Mouse (Mus musculus) heart, embryonic 14.5 days (tissue): ENCODE data around the gene Lhfpl2. TPM values are rescaled to one million over a fixed set of nuclear protein-coding genes. Genes with fewer than 3 reads are reported as not detected.

Experiments
- ATAC-seq: fragments of 200-750 bp; cut with Nextera tagmentation; 2 replicates; pipeline ENCODE4 v1.8.0; 2017; ENCODE audit warnings: low read depth, moderate TSS enrichment; ENCODE audit not compliant: insufficient number of reproducible peaks, insufficient read depth, low FRiP score
- H3K27ac ChIP-seq, 2 experiments: fragments of 200-500 bp in 1 of 2; fragments of 300-500 bp in 1 of 2; sonication (generic) in 1 of 2; replicated peaks in 1 of 2; 2 replicates each; pipeline ENCODE4 v1.5.1; 2012 to 2014; ENCODE audit warnings: low read depth in 2 of 2, low read length in 2 of 2, control low read depth in 1 of 2, mild to moderate bottlenecking in 1 of 2, mixed read lengths in 1 of 2; ENCODE audit not compliant: control insufficient read depth in 1 of 2, insufficient read depth in 1 of 2
- H3K27me3 ChIP-seq: fragments of 300-500 bp; sonication (generic); 2 replicates; pipeline ENCODE4 v1.6.1; 2014; ENCODE audit warnings: mild to moderate bottlenecking, low read length, control low read depth; ENCODE audit not compliant: control insufficient read depth, insufficient read depth
- H3K36me3 ChIP-seq: fragments of 300-500 bp; sonication (generic); 2 replicates; pipeline ENCODE4 v1.6.1; 2014; ENCODE audit warnings: mild to moderate bottlenecking, control low read depth, low read length, mixed read lengths; ENCODE audit not compliant: control insufficient read depth, insufficient read depth
- H3K4me1 ChIP-seq, 2 experiments: fragments of 200-500 bp in 1 of 2; fragments of 300-500 bp in 1 of 2; sonication (generic) in 1 of 2; 2 replicates each; pipeline ENCODE4 v1.6.1; 2012 to 2014; ENCODE audit warnings: low read length in 2 of 2, control low read depth in 1 of 2, mixed read lengths in 1 of 2; ENCODE audit not compliant: control insufficient read depth in 2 of 2, insufficient read depth in 2 of 2
- H3K4me2 ChIP-seq: fragments of 300-500 bp; sonication (generic); 2 replicates; pipeline ENCODE4 v1.6.1; 2014; ENCODE audit warnings: mild to moderate bottlenecking, low read length
- H3K4me3 ChIP-seq, 2 experiments: fragments of 200-500 bp in 1 of 2; fragments of 300-500 bp in 1 of 2; sonication (generic) in 1 of 2; 2 replicates each; pipeline ENCODE4 v1.5.1; 2012 to 2014; ENCODE audit warnings: low read length in 2 of 2, mild to moderate bottlenecking in 2 of 2, control low read depth in 1 of 2, low read depth in 1 of 2, moderate library complexity in 1 of 2; ENCODE audit not compliant: control insufficient read depth in 1 of 2, insufficient read depth in 1 of 2
- H3K9ac ChIP-seq: fragments of 300-500 bp; sonication (generic); 2 replicates; pipeline ENCODE4 v1.6.1; 2014; ENCODE audit warnings: mild to moderate bottlenecking, low read length
- H3K9me3 ChIP-seq: fragments of 300-500 bp; sonication (generic); 2 replicates; pipeline ENCODE4 v1.6.1; 2016; ENCODE audit warnings: low read length, control low read depth; ENCODE audit not compliant: control insufficient read depth
- WGBS: fragments of 180-500 bp; shearing (Covaris S2); extraction: QIAGEN DNeasy Blood & Tissue Kit; methylation state at CpG from one replicate; pipeline ENCODE4 v1.1.7; 2014; 5-methylcytosine and 5-hydroxymethylcytosine counted together
- polyA plus RNA-seq: library from polyadenylated mRNA; unstranded; fragments of >200 nt; fragmentation: Nextera tagmentation; extraction: Ambion mirVana; gene quantifications from 2 replicates; pipeline ENCODE4 v1.2.1, GENCODE M21; 2014

Gene Lhfpl2
- polyA plus RNA-seq, 1 experiment from 2014 or later: 21.8 TPM

GRCm38 (mm10) chr13:94117522-94117921, 59.9 kb downstream of the Lhfpl2 start:
- H3K4me2 ChIP-seq: no peak overlapping the region
- H3K9ac ChIP-seq: no peak overlapping the region
- peaks cover 7 to 18% of the 10 kb centered on the region in 2 experiments for H3K4me1 ChIP-seq
- 96% methylated on average over 10 of the region's 10 CpGs for WGBS
- H3K4me3 ChIP-seq: no peak overlapping the region
- peaks cover 11% of the 10 kb centered on the region; the same call in 1 of the 2 replicates for H3K9me3 ChIP-seq
- no peak overlapping the region for H3K27ac ChIP-seq
- ATAC-seq: no peak
- H3K27me3 ChIP-seq: no peaks in the 10 kb centered on the region
- H3K36me3 ChIP-seq: peaks cover 13% of the 10 kb centered on the region

GRCm38 (mm10) chr13:94118091-94118490, 60.5 kb downstream of the Lhfpl2 start:
- Histone ChIP-seq H3K9ac (no peak overlapping the region), H3K9me3 (peaks cover 11% of the 10 kb centered on the region; the same call in 1 of the 2 replicates), H3K36me3 (peaks cover 13% of the 10 kb centered on the region), H3K27me3 (no peaks in the 10 kb centered on the region), H3K4me3 (no peak overlapping the region), H3K4me1 (peaks cover 7 to 18% of the 10 kb centered on the region in 2 experiments), H3K4me2 (no peak overlapping the region), H3K27ac (no peak overlapping the region)
- no peak for ATAC-seq
- WGBS: 100% methylated on average over 1 of the region's 1 CpGs

- no peak overlapping the region for H3K9ac ChIP-seq
- H3K36me3 ChIP-seq: peaks cover 13% of the 10 kb centered on the region
- 14% methylated on average over 5 of the region's 5 CpGs for WGBS
- H3K4me1 ChIP-seq: peaks cover 7 to 18% of the 10 kb centered on the region in 2 experiments
- H3K27me3 ChIP-seq: no peaks in the 10 kb centered on the region
- no peak overlapping the region for H3K4me3 ChIP-seq
- H3K4me2 ChIP-seq: no peak overlapping the region
- H3K27ac ChIP-seq: peak overlapping the region; percentile 68 to 76
- ATAC-seq: no peak
- H3K9me3 ChIP-seq: peaks cover 11% of the 10 kb centered on the region
Observed at GRCm38 (mm10) chr13:94119309-94119708, 61.7 kb downstream of the Lhfpl2 start.

- Histone ChIP-seq H3K36me3 (peaks cover 13% of the 10 kb centered on the region), H3K4me1 (peaks cover 0 to 2% of the 10 kb centered on the region in 2 experiments; a peak in 2 of 4 replicates), H3K27ac (no peak overlapping the region), H3K4me2 (no peak overlapping the region), H3K27me3 (no peaks in the 10 kb centered on the region), H3K9me3 (peaks cover 9% of the 10 kb centered on the region), H3K4me3 (no peak overlapping the region), H3K9ac (no peak overlapping the region)
- 83% methylated on average over 16 of the region's 16 CpGs for WGBS
- ATAC-seq: no peak
Observed at GRCm38 (mm10) chr13:94122703-94123592, 65.4 kb downstream of the Lhfpl2 start.

GRCm38 (mm10) chr13:94130394-94130793, 72.8 kb downstream of the Lhfpl2 start:
- Histone ChIP-seq H3K4me2 (peak overlapping the region; percentile 22; the same call in 1 of the 2 replicates), H3K9me3 (no peaks in the 10 kb centered on the region), H3K9ac (no peak overlapping the region), H3K27ac (peak overlapping the region; percentile 10 to 49; a peak in 2 of 4 replicates), H3K4me1 (peaks cover 8 to 21% of the 10 kb centered on the region in 2 experiments; a peak in 3 of 4 replicates), H3K36me3 (no peaks in the 10 kb centered on the region), H3K27me3 (no peaks in the 10 kb centered on the region), H3K4me3 (no peak overlapping the region)
- WGBS: 50% methylated on average over 7 of the region's 7 CpGs
- ATAC-seq: no peak

GRCm38 (mm10) chr13:94131135-94131534, 73.5 kb downstream of the Lhfpl2 start:
- WGBS: 76% methylated on average over 4 of the region's 4 CpGs
- Histone ChIP-seq H3K4me1 (peaks cover 8 to 24% of the 10 kb centered on the region in 2 experiments; a peak in 3 of 4 replicates), H3K27ac (no peak overlapping the region), H3K4me2 (no peak overlapping the region; the same call in 1 of the 2 replicates), H3K4me3 (no peak overlapping the region), H3K9me3 (no peaks in the 10 kb centered on the region), H3K36me3 (no peaks in the 10 kb centered on the region), H3K27me3 (no peaks in the 10 kb centered on the region), H3K9ac (no peak overlapping the region)
- ATAC-seq: no peak

- H3K9me3 ChIP-seq: no peaks in the 10 kb centered on the region
- no peak overlapping the region for H3K4me3 ChIP-seq
- 67% methylated on average over 13 of the region's 13 CpGs for WGBS
- H3K27me3 ChIP-seq: no peaks in the 10 kb centered on the region
- H3K27ac ChIP-seq: peak overlapping the region in 1 of 2 experiments; percentile 27; a peak in 3 of 4 replicates
- H3K36me3 ChIP-seq: no peaks in the 10 kb centered on the region
- H3K4me1 ChIP-seq: peaks cover 13 to 28% of the 10 kb centered on the region in 2 experiments; a peak in 3 of 4 replicates
- no peak overlapping the region for H3K4me2 ChIP-seq
- no peak overlapping the region for H3K9ac ChIP-seq
- ATAC-seq: 0 out of 2 replicates have a peak, but pooled peaks have one; percentile 45
Observed at GRCm38 (mm10) chr13:94132187-94132995, 74.8 kb downstream of the Lhfpl2 start.
